Mouse (Mus musculus): ENCODE results near the gene Vmn1r222.

- no peak for TF ChIP-seq GATA1 (IDR thresholded peaks at IDR 0.05; ENCODE audit: low read length)
- TF ChIP-seq TAL1 (IDR thresholded peaks at IDR 0.05; ENCODE audit: low read length) = no peak
These were observed 43.8 kb upstream of the Vmn1r222 start for GRCm38 (mm10) chr13:23279576-23279975.

Data from erythroblast, embryonic 14.5 days (primary cell).